Mouse (Mus musculus) lung, embryonic 15.5 days (tissue): ENCODE data around the gene Dot1l. TPM values are rescaled to one million over a fixed set of nuclear protein-coding genes. Genes with fewer than 3 reads are reported as not detected.
A peak's percentile ranks its signal among the peaks of the same experiment; 100 is the strongest.

Experiments used
- ATAC-seq: fragments of 200-750 bp; cut with Nextera tagmentation; 2 replicates; pipeline ENCODE4 v1.8.0; 2017; ENCODE audit warnings: moderate number of reproducible peaks, borderline replicate concordance; ENCODE audit not compliant: low FRiP score, low TSS enrichment; ENCODE audit errors: extremely low read depth
- H3K27ac ChIP-seq: fragments of 300-500 bp; sonication (generic); 2 replicates; pipeline ENCODE4 v1.5.1; 2015; ENCODE audit warnings: moderate library complexity, mild to moderate bottlenecking, inconsistent platforms
- H3K27me3 ChIP-seq: fragments of 300-500 bp; sonication (generic); 2 replicates; pipeline ENCODE4 v1.6.1; 2015; ENCODE audit warnings: inconsistent platforms
- H3K36me3 ChIP-seq: fragments of 300-500 bp; sonication (generic); 2 replicates; pipeline ENCODE4 v1.6.1; 2015; ENCODE audit warnings: inconsistent platforms
- H3K4me1 ChIP-seq: fragments of 300-500 bp; sonication (generic); 2 replicates; pipeline ENCODE4 v1.6.1; 2015; ENCODE audit warnings: inconsistent platforms
- H3K4me2 ChIP-seq: fragments of 300-500 bp; sonication (generic); 2 replicates; pipeline ENCODE4 v1.6.1; 2015; ENCODE audit warnings: inconsistent platforms, mild to moderate bottlenecking, moderate library complexity
- H3K4me3 ChIP-seq: fragments of 300-500 bp; sonication (generic); 2 replicates; pipeline ENCODE4 v1.5.1; 2015; ENCODE audit warnings: mild to moderate bottlenecking, inconsistent platforms
- H3K9ac ChIP-seq: fragments of 300-500 bp; sonication (generic); 2 replicates; pipeline ENCODE4 v1.6.1; 2015; ENCODE audit warnings: inconsistent platforms
- H3K9me3 ChIP-seq: fragments of 300-500 bp; sonication (generic); 2 replicates; pipeline ENCODE4 v1.6.1; 2016; ENCODE audit warnings: inconsistent platforms
- WGBS: fragments of 180-500 bp; shearing (Covaris S2); methylation state at CpG from one replicate; pipeline ENCODE4 v1.1.7; 2015; 5-methylcytosine and 5-hydroxymethylcytosine counted together
- polyA plus RNA-seq: library from polyadenylated mRNA; unstranded; fragments of >200 nt; fragmentation: Nextera tagmentation; extraction: Ambion mirVana; gene quantifications from 2 replicates; pipeline ENCODE4 v1.2.1, GENCODE M21; 2015

The Dot1l gene
- polyA plus RNA-seq, 1 experiment from 2014 or later, result 18.3 TPM

- 69% methylated on average over 1 of the region's 1 CpGs for WGBS
- Histone ChIP-seq H3K9me3 (no peaks in the 10 kb centered on the region), H3K9ac (no peak overlapping the region), H3K4me1 (peaks cover 29% of the 10 kb centered on the region), H3K36me3 (peaks cover 17% of the 10 kb centered on the region), H3K4me2 (no peak overlapping the region), H3K27me3 (peaks cover 19% of the 10 kb centered on the region), H3K27ac (no peak overlapping the region), H3K4me3 (no peak overlapping the region)
- no peak for ATAC-seq
Measured at GRCm38 (mm10) chr10:80829359-80830278, 74.6 kb downstream of the Dot1l start.

GRCm38 (mm10) chr10:80831136-80831535, 76.1 kb downstream of the Dot1l start:
- no peak overlapping the region for H3K9ac ChIP-seq
- peaks cover 34% of the 10 kb centered on the region for H3K27me3 ChIP-seq
- no peaks in the 10 kb centered on the region for H3K9me3 ChIP-seq
- no peak overlapping the region for H3K4me2 ChIP-seq
- ATAC-seq, result no peak
- H3K4me3 ChIP-seq, result no peak overlapping the region
- 3% methylated on average over 9 of the region's 9 CpGs for WGBS
- no peak overlapping the region for H3K27ac ChIP-seq
- peaks cover 27% of the 10 kb centered on the region for H3K4me1 ChIP-seq
- H3K36me3 ChIP-seq, result peaks cover 17% of the 10 kb centered on the region

GRCm38 (mm10) chr10:80832818-80833217, 77.8 kb downstream of the Dot1l start:
- 61% methylated on average over 7 of the region's 7 CpGs for WGBS
- Histone ChIP-seq H3K4me2 (no peak overlapping the region), H3K4me3 (no peak overlapping the region), H3K9me3 (no peaks in the 10 kb centered on the region), H3K27ac (no peak overlapping the region), H3K4me1 (peaks cover 25% of the 10 kb centered on the region), H3K27me3 (peaks cover 50% of the 10 kb centered on the region), H3K36me3 (peaks cover 17% of the 10 kb centered on the region), H3K9ac (no peak overlapping the region)
- no peak for ATAC-seq

GRCm38 (mm10) chr10:80835617-80836016, 80.6 kb downstream of the Dot1l start:
- no peaks in the 10 kb centered on the region for H3K9me3 ChIP-seq
- ATAC-seq, result no peak
- 51% methylated on average over 30 of the region's 30 CpGs for WGBS
- H3K4me1 ChIP-seq, result peaks cover 8% of the 10 kb centered on the region
- H3K9ac ChIP-seq, result no peak overlapping the region
- H3K4me3 ChIP-seq, result 0 out of 2 replicates have a peak overlapping the region, but pooled peaks have one; percentile 2
- H3K27me3 ChIP-seq, result peaks cover 61% of the 10 kb centered on the region
- H3K36me3 ChIP-seq, result peaks cover 1% of the 10 kb centered on the region; the same call in 1 of the 2 replicates
- no peak overlapping the region for H3K27ac ChIP-seq
- H3K4me2 ChIP-seq, result no peak overlapping the region

- Histone ChIP-seq H3K36me3 (no peaks in the 10 kb centered on the region), H3K27ac (no peak overlapping the region), H3K9ac (no peak overlapping the region), H3K9me3 (no peaks in the 10 kb centered on the region), H3K4me2 (no peak overlapping the region), H3K4me3 (no peak overlapping the region), H3K27me3 (peaks cover 68% of the 10 kb centered on the region), H3K4me1 (no peaks in the 10 kb centered on the region)
- no peak for ATAC-seq
- WGBS, result 46% methylated on average over 7 of the region's 7 CpGs
Measured at GRCm38 (mm10) chr10:80836949-80837379, 82.0 kb downstream of the Dot1l start.

GRCm38 (mm10) chr10:80837827-80838226, 82.8 kb downstream of the Dot1l start:
- no peak overlapping the region for H3K9ac ChIP-seq
- H3K9me3 ChIP-seq, result no peaks in the 10 kb centered on the region
- WGBS, result 8% methylated on average over 2 of the region's 2 CpGs
- no peaks in the 10 kb centered on the region for H3K36me3 ChIP-seq
- no peak for ATAC-seq
- H3K4me3 ChIP-seq, result no peak overlapping the region
- H3K4me2 ChIP-seq, result no peak overlapping the region
- no peaks in the 10 kb centered on the region for H3K4me1 ChIP-seq
- H3K27ac ChIP-seq, result no peak overlapping the region
- peaks cover 76% of the 10 kb centered on the region for H3K27me3 ChIP-seq

GRCm38 (mm10) chr10:80838346-80838912, 83.4 kb downstream of the Dot1l start:
- Histone ChIP-seq H3K4me3 (no peak overlapping the region), H3K9me3 (no peaks in the 10 kb centered on the region), H3K4me2 (no peak overlapping the region), H3K27me3 (peaks cover 76% of the 10 kb centered on the region), H3K4me1 (peaks cover 2% of the 10 kb centered on the region), H3K9ac (no peak overlapping the region), H3K27ac (no peak overlapping the region), H3K36me3 (no peaks in the 10 kb centered on the region)
- no peak for ATAC-seq
- WGBS, result 37% methylated on average over 2 of the region's 2 CpGs

- H3K27ac ChIP-seq, result no peak overlapping the region
- H3K27me3 ChIP-seq, result peaks cover 76% of the 10 kb centered on the region
- H3K9ac ChIP-seq, result no peak overlapping the region
- H3K4me2 ChIP-seq, result no peak overlapping the region
- H3K4me1 ChIP-seq, result peaks cover 10% of the 10 kb centered on the region
- no peaks in the 10 kb centered on the region for H3K9me3 ChIP-seq
- H3K4me3 ChIP-seq, result no peak overlapping the region
- H3K36me3 ChIP-seq, result no peaks in the 10 kb centered on the region
- ATAC-seq, result no peak
- 59% methylated on average over 6 of the region's 6 CpGs for WGBS
Measured at GRCm38 (mm10) chr10:80839848-80840247, 84.8 kb downstream of the Dot1l start.

- ATAC-seq, result no peak
- H3K4me1 ChIP-seq, result peaks cover 10% of the 10 kb centered on the region
- peaks cover 74% of the 10 kb centered on the region for H3K27me3 ChIP-seq
- H3K4me3 ChIP-seq, result no peak overlapping the region
- H3K4me2 ChIP-seq, result no peak overlapping the region
- H3K36me3 ChIP-seq, result no peaks in the 10 kb centered on the region
- no peaks in the 10 kb centered on the region for H3K9me3 ChIP-seq
- H3K27ac ChIP-seq, result no peak overlapping the region
- no peak overlapping the region for H3K9ac ChIP-seq
- WGBS, result 80% methylated on average over 2 of the region's 2 CpGs
Measured at GRCm38 (mm10) chr10:80841685-80842084, 86.7 kb downstream of the Dot1l start.

GRCm38 (mm10) chr10:80842334-80842733, 87.3 kb downstream of the Dot1l start:
- no peak overlapping the region for H3K4me2 ChIP-seq
- H3K9me3 ChIP-seq, result no peaks in the 10 kb centered on the region
- no peak overlapping the region for H3K4me3 ChIP-seq
- H3K27me3 ChIP-seq, result peaks cover 68% of the 10 kb centered on the region
- H3K4me1 ChIP-seq, result peaks cover 10% of the 10 kb centered on the region
- no peak overlapping the region for H3K27ac ChIP-seq
- H3K9ac ChIP-seq, result no peak overlapping the region
- 74% methylated on average over 15 of the region's 15 CpGs for WGBS
- no peak for ATAC-seq
- no peaks in the 10 kb centered on the region for H3K36me3 ChIP-seq

GRCm38 (mm10) chr10:80843087-80843930, 88.3 kb downstream of the Dot1l start:
- ATAC-seq, result no peak
- Histone ChIP-seq H3K9me3 (no peaks in the 10 kb centered on the region), H3K4me3 (peak overlapping the region; percentile 38), H3K27me3 (peaks cover 60% of the 10 kb centered on the region), H3K9ac (0 out of 2 replicates have a peak overlapping the region, but pooled peaks have one; percentile 19), H3K4me2 (peak overlapping the region; percentile 72), H3K4me1 (peaks cover 10% of the 10 kb centered on the region), H3K36me3 (no peaks in the 10 kb centered on the region), H3K27ac (no peak overlapping the region)
- 8% methylated on average over 32 of the region's 32 CpGs for WGBS
